Mouse (Mus musculus) limb, embryonic 14.5 days (tissue): ENCODE data around the gene Klhl12. TPM values are rescaled to one million over a fixed set of nuclear protein-coding genes. Genes with fewer than 3 reads are reported as not detected.

Source experiments
- ATAC-seq: fragments of 200-750 bp; cut with Nextera tagmentation; 2 replicates; pipeline ENCODE4 v1.8.0; 2017; ENCODE audit warnings: low read depth, moderate number of reproducible peaks, moderate TSS enrichment; ENCODE audit not compliant: low FRiP score
- DNase-seq: peaks from one replicate; pipeline ENCODE4 v3.0.0-alpha.2; 2015; ENCODE audit warnings: low spot score
- H3K27ac ChIP-seq: fragments of 300-500 bp; sonication (generic); replicated peaks from 2 replicates; pipeline ENCODE4 v1.5.1; 2014; ENCODE audit warnings: low read depth, mild to moderate bottlenecking, low read length, moderate library complexity, mixed read lengths
- H3K27me3 ChIP-seq: fragments of 300-500 bp; sonication (generic); 2 replicates; pipeline ENCODE4 v1.6.1; 2014; ENCODE audit warnings: low read length, mixed read lengths; ENCODE audit not compliant: control insufficient read depth, insufficient read depth
- H3K36me3 ChIP-seq: fragments of 300-500 bp; sonication (generic); 2 replicates; pipeline ENCODE4 v1.6.1; 2014; ENCODE audit warnings: mild to moderate bottlenecking, low read length, moderate library complexity, mixed read lengths; ENCODE audit not compliant: control insufficient read depth, insufficient read depth
- H3K4me1 ChIP-seq: fragments of 300-500 bp; sonication (generic); 2 replicates; pipeline ENCODE4 v1.6.1; 2014; ENCODE audit warnings: antibody characterized with exemption, low read length, mixed read lengths; ENCODE audit not compliant: control insufficient read depth, insufficient read depth
- H3K4me2 ChIP-seq: fragments of 300-500 bp; sonication (generic); replicated peaks from 2 replicates; pipeline ENCODE4 v1.6.1; 2014; ENCODE audit warnings: low read depth, mild to moderate bottlenecking, low read length, moderate library complexity; ENCODE audit not compliant: severe bottlenecking
- H3K4me3 ChIP-seq: fragments of 300-500 bp; sonication (generic); replicated peaks from 2 replicates; pipeline ENCODE4 v1.5.1; 2014; ENCODE audit warnings: low read length
- H3K9ac ChIP-seq: fragments of 300-500 bp; sonication (generic); 2 replicates; pipeline ENCODE4 v1.6.1; 2014; ENCODE audit warnings: mild to moderate bottlenecking, low read depth, low read length, moderate library complexity; ENCODE audit not compliant: severe bottlenecking
- H3K9me3 ChIP-seq: fragments of 300-500 bp; sonication (generic); 2 replicates; pipeline ENCODE4 v1.6.1; 2016; ENCODE audit warnings: low read length; ENCODE audit not compliant: control insufficient read depth
- POLR2A ChIP-seq: fragments of 200-500 bp; IDR thresholded peaks from 2 replicates; pipeline ENCODE4 v1.8.0; 2012; ENCODE audit warnings: inconsistent platforms, mild to moderate bottlenecking, moderate library complexity, borderline replicate concordance; ENCODE audit not compliant: insufficient read depth, insufficient read length; ENCODE audit errors: extremely low read depth
- WGBS: fragments of 180-500 bp; shearing (Covaris S2); extraction: QIAGEN DNeasy Blood & Tissue Kit; methylation state at CpG from one replicate; pipeline ENCODE4 v1.1.7; 2014; 5-methylcytosine and 5-hydroxymethylcytosine counted together
- polyA plus RNA-seq, 2 experiments: library from polyadenylated mRNA; depleted of rRNA in 1 of 2; stranded (reverse) in 1 of 2; unstranded in 1 of 2; fragments of >200 nt; fragmentation: Nextera tagmentation in 1 of 2; extraction: Ambion mirVana in 1 of 2; gene quantifications; 2 replicates each; pipeline versions ENCODE4 v1.2.1 to v1.2.3; 2012 to 2014

Gene Klhl12
- 19.3 and 21.4 TPM in 2 replicates for polyA plus RNA-seq (2012; rRNA removed)
- 21.6 and 23.7 TPM in 2 replicates for polyA plus RNA-seq (2014; fragmentation: Nextera tagmentation; extraction: Ambion mirVana)

DNA sequence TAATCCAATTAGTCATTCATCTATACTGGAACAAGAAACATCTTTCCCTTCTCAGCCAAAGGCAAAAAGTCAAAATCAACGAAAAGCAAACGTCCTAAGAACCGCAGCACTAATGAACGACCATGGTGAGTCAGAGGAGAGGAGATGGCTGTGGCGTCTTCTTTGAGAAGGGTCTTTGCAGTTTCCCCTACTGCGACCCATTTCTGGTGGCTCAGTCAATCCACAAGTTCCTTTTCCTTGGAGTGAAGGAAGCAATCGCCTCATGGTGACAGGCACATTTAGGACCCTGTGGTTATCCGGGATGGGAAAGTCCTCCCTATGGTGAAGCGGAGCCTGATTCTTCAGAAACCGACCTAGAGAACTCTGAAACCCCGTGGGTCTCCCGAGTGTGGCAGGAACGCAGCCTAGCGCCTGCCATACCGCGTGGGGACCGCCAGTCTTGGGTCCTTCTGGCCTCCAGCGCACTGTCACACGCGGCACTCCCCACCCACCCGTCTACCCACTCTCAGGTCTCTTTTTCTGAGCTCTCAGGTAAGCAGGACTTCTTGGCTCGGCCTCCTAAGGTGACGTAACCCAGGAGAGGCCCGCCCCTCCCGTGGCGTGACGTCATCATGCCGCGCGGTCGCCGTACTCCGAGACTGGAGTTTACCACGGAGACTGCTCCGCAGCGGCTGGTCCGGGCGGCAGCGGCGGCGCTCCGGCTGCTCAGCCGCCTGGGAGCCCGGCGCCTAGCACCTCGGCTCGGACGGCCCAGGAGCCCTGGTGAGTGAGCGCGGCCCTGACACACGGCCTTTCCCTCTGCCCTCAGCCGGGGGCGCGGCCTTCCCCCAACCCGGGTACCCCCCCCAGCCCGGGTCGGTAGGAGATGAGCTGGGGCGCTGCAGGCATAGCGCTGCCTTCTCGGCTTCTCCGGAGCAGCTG, at the start of gene Klhl12:
Gene Klhl12, plus strand, starts transcription at position 628 of the 921 bp plus-strand sequence.
- peak; percentile 74; the same call in 1 of the 2 replicates for TF ChIP-seq POLR2A
- Histone ChIP-seq H3K9me3 (no peaks in the 10 kb centered on the region), H3K4me2 (peak within 1 kb of the TSS; percentile 79), H3K27me3 (no peaks in the 10 kb centered on the region), H3K27ac (peak within 1 kb of the TSS; percentile 73), H3K4me3 (peak within 1 kb of the TSS; percentile 63), H3K4me1 (peaks cover 14% of the 10 kb centered on the region), H3K36me3 (peaks cover 20% of the 10 kb centered on the region), H3K9ac (peak within 1 kb of the TSS; percentile 81)
- DNase-seq (peak; percentile 85), ATAC-seq (peak; percentile 96)
- WGBS: 1% methylated on average over 61 of the region's 61 CpGs

DNA sequence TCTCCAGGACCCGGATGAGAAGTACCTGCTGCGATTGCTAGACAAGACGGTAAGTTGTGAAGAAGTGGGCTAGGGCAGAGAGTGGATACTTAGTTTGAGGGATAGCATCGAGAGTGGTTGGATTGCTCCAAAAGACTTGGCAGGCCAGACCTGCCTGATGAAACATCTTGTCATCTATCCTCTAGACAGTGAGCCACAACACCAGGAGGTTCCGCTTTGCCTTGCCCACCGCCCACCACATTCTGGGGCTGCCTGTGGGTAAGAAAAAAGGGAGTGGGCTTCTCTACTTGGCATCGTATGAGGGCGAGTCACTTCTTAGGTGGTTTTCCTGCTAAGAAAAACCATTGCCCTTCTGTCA, 48.9 kb upstream of the Klhl12 start:
- DNase-seq: no peak
- Histone ChIP-seq H3K36me3 (peaks cover 35% of the 10 kb centered on the region), H3K4me3 (peak overlapping the region; percentile 78), H3K4me1 (peaks cover 9% of the 10 kb centered on the region), H3K9me3 (no peaks in the 10 kb centered on the region), H3K4me2 (peak overlapping the region; percentile 82), H3K27me3 (no peaks in the 10 kb centered on the region), H3K9ac (peak overlapping the region; percentile 73), H3K27ac (no peak overlapping the region)
- ATAC-seq: no peak
- no peak for TF ChIP-seq POLR2A
- 24% methylated on average over 8 of the region's 8 CpGs for WGBS

GRCm38 (mm10) chr1:134408080-134408479, 47.3 kb upstream of the Klhl12 start:
- ATAC-seq: no peak
- Histone ChIP-seq H3K4me3 (no peak overlapping the region), H3K9ac (no peak overlapping the region; the same call in 1 of the 2 replicates), H3K4me2 (no peak overlapping the region), H3K9me3 (no peaks in the 10 kb centered on the region), H3K27me3 (no peaks in the 10 kb centered on the region), H3K36me3 (peaks cover 35% of the 10 kb centered on the region), H3K27ac (no peak overlapping the region), H3K4me1 (peaks cover 9% of the 10 kb centered on the region)
- TF ChIP-seq POLR2A: no peak
- no peak for DNase-seq
- 58% methylated on average over 8 of the region's 8 CpGs for WGBS

- Histone ChIP-seq H3K27me3 (no peaks in the 10 kb centered on the region), H3K9ac (no peak overlapping the region), H3K9me3 (no peaks in the 10 kb centered on the region), H3K4me3 (no peak overlapping the region), H3K4me1 (peaks cover 20% of the 10 kb centered on the region), H3K4me2 (no peak overlapping the region), H3K27ac (no peak overlapping the region), H3K36me3 (peaks cover 35% of the 10 kb centered on the region)
- TF ChIP-seq POLR2A: no peak
- DNase-seq (peak; percentile 38), ATAC-seq (no peak)
- 88% methylated on average over 9 of the region's 9 CpGs for WGBS
Observed at GRCm38 (mm10) chr1:134411706-134412629, 43.4 kb upstream of the Klhl12 start.

- Histone ChIP-seq H3K4me1 (peaks cover 33% of the 10 kb centered on the region), H3K9me3 (no peaks in the 10 kb centered on the region), H3K27me3 (no peaks in the 10 kb centered on the region), H3K4me3 (no peak overlapping the region), H3K36me3 (peaks cover 27% of the 10 kb centered on the region), H3K27ac (peak overlapping the region; percentile 95; the same call in 1 of the 2 replicates), H3K9ac (no peak overlapping the region), H3K4me2 (peak overlapping the region; percentile 54)
- WGBS: 41% methylated on average over 2 of the region's 2 CpGs
- ATAC-seq (no peak), DNase-seq (no peak)
- no peak for TF ChIP-seq POLR2A
Observed at GRCm38 (mm10) chr1:134414038-134414437, 41.3 kb upstream of the Klhl12 start.
